Mouse (Mus musculus) kidney, adult 8-10 months (tissue): Measurements from ENCODE around the gene Xirp1.

ENCODE experiments used
- DNase-seq, 2 experiments: peaks; one replicate each; pipeline ENCODE4 v3.0.0; 2022

Xirp1 gene

GRCm38 (mm10) chr9:119969811-119970210 is 53.6 kb downstream of the Xirp1 start:
- no peak for DNase-seq

DNA sequence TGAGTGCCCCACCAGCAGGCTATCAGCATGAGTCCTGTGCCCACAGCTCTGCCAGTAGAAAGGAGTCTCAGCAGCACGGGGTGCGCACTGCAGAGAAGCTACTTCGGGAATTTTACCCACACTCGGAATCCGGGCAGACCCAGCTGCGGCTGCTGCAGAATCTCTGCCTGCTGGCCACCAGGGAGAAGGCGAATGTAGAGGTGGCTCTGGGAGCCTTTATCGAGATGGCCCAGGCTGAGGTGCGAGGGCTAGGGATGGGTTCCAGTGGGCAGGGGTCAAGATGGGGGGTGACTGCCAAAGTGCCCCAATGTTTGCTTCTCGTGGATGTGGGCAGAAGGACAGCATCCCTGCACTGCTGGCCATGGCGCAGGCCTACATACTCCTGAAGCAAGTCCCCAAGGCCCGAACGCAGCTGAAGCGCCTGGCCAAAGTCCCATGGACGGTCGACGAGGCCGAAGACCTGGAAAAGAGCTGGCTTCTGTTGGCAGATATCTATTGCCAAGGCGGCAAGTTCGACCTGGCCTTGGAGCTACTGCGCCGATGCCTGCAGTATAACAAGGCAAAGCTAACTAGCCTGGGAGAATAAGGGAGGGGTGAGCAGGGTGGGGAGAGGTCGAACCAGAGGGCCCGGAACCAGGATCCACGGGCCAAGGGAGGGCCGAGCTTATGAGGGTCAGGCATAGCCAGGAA is 57.0 kb downstream of the Xirp1 start:
- no peak for DNase-seq

GRCm38 (mm10) chr9:119965186-119965585 is 58.2 kb downstream of the Xirp1 start:
- peak; percentile 56 to 62 for DNase-seq

- DNase-seq: no peak
Observed at GRCm38 (mm10) chr9:119964206-119964605, 59.2 kb downstream of the Xirp1 start.
